Mouse (Mus musculus): ENCODE measurements around the gene Aspscr1.

Gene Aspscr1

GRCm38 (mm10) chr11:120713580-120714518 lies 41.1 kb downstream of the Aspscr1 start, which contains the start of the genes Cenpx and Lrrc45:
Cenpx (minus strand) TSS chr11:120713738.
Lrrc45 (plus strand) TSS chr11:120713925.
- DNase-seq (ENCODE audit: extremely low spot score): peak; percentile 96

GRCm38 (mm10) chr11:120714546-120714945 lies 41.8 kb downstream of the Aspscr1 start:
- no peak for DNase-seq (ENCODE audit: extremely low spot score)

GRCm38 (mm10) chr11:120715131-120715530 lies 42.4 kb downstream of the Aspscr1 start:
- no peak for DNase-seq (ENCODE audit: extremely low spot score)

- DNase-seq (ENCODE audit: extremely low spot score): no peak
Measured at GRCm38 (mm10) chr11:120719242-120719641, 46.5 kb downstream of the Aspscr1 start.

GRCm38 (mm10) chr11:120719841-120720376 lies 47.1 kb downstream of the Aspscr1 start:
- no peak for DNase-seq (ENCODE audit: extremely low spot score)

- peak; percentile 91 for DNase-seq (ENCODE audit: extremely low spot score)
Measured at GRCm38 (mm10) chr11:120720450-120720849, 47.7 kb downstream of the Aspscr1 start.

- peak; percentile 81 for DNase-seq (ENCODE audit: extremely low spot score)
Measured at GRCm38 (mm10) chr11:120721124-120722066, 48.6 kb downstream of the Aspscr1 start, which contains the start of gene Rac3. Rac3 (plus strand) TSS chr11:120721470.

GRCm38 (mm10) chr11:120722067-120722630 lies 49.4 kb downstream of the Aspscr1 start:
- DNase-seq (ENCODE audit: extremely low spot score): no peak

- no peak for DNase-seq (ENCODE audit: extremely low spot score)
Measured at GRCm38 (mm10) chr11:120722761-120723382, 50.1 kb downstream of the Aspscr1 start.

GRCm38 (mm10) chr11:120723509-120723908 lies 50.7 kb downstream of the Aspscr1 start:
- DNase-seq (ENCODE audit: extremely low spot score): no peak

GRCm38 (mm10) chr11:120726243-120727168 lies 53.7 kb downstream of the Aspscr1 start:
- DNase-seq (ENCODE audit: extremely low spot score): no peak

GRCm38 (mm10) chr11:120727169-120727527 lies 54.4 kb downstream of the Aspscr1 start, which contains the start of gene Dcxr:
Dcxr (minus strand) TSS chr11:120727281.
- DNase-seq (ENCODE audit: extremely low spot score): peak; percentile 89

GRCm38 (mm10) chr11:120727564-120727963 lies 54.8 kb downstream of the Aspscr1 start:
- no peak for DNase-seq (ENCODE audit: extremely low spot score)

GRCm38 (mm10) chr11:120728530-120729240 lies 55.9 kb downstream of the Aspscr1 start:
- no peak for DNase-seq (ENCODE audit: extremely low spot score)

GRCm38 (mm10) chr11:120729432-120730050 lies 56.8 kb downstream of the Aspscr1 start:
- DNase-seq (ENCODE audit: extremely low spot score): peak; percentile 65

GRCm38 (mm10) chr11:120730331-120730870 lies 57.6 kb downstream of the Aspscr1 start:
- no peak for DNase-seq (ENCODE audit: extremely low spot score)

GRCm38 (mm10) chr11:120731395-120731794 lies 58.6 kb downstream of the Aspscr1 start:
- no peak for DNase-seq (ENCODE audit: extremely low spot score)

Data from embryo, embryonic 9.5 days (tissue).